Mouse (Mus musculus): ENCODE measurements around the gene Xylt1.

Gene Xylt1

DNA sequence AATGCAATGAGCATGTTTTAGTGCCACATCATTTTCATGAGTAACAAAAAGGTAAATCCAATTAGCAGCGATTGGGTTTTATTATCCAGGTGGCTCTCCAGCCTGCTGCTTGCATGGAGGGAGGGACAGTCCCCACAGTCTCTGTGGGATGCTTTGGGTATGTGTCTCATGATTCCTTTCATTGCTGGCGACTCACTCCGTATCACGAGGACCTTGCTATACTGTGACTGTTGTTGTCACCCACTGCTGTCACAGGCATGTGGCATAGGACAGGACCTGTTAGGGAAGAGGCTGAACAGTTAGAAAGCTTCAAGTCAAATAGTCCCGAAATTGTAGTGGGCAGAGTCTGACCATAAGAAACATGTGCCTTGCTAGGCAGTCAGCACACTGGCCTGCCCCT, 234.1 kb downstream of the Xylt1 start:
- DNase-seq (ENCODE audit: low spot score): no peak

DNA sequence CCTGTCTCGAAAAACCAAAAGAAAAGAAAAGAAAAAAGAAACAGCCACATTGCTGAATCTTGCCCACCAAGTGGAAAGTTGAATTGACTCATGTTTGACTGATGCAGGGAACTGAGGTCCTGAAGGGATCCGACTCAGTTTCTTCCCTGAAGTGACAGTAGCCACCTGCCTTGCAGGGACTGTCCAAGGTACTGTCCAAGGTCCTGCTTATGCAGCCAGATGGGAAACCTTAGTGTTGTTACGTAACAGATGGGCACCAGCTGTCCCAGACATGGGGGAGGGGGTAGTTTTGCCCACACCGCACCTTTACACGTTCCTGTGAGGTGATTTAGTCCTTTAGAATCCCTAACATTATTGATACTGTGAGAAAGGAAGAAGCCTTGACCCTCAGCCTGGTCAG, 235.5 kb downstream of the Xylt1 start:
- DNase-seq (ENCODE audit: low spot score): no peak

GRCm38 (mm10) chr7:117618715-117619150, 238.0 kb downstream of the Xylt1 start:
- no peak for DNase-seq (ENCODE audit: low spot score)

DNA sequence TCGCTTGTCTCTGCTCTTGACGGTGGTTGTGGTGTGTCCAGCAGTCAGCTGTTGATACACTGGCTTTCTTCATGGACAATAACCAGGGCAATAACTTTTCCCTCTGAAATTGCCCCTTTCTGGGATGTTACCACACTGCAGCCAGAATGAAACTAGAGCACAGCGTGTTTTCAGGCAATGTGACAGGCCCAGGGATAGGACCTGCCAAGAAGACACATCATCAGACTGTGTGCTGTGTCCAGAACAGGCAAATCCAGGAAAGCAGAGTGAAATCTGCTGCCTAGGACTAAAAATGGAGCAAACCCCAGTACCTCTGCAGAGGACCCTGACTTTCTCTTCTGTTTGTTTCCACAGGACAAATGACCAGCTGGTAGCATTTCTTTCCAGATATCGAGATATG, 240.8 kb downstream of the Xylt1 start:
- no peak for DNase-seq (ENCODE audit: low spot score)

- DNase-seq (ENCODE audit: low spot score): no peak
Measured at GRCm38 (mm10) chr7:117622769-117623168, 242.0 kb downstream of the Xylt1 start.

DNA sequence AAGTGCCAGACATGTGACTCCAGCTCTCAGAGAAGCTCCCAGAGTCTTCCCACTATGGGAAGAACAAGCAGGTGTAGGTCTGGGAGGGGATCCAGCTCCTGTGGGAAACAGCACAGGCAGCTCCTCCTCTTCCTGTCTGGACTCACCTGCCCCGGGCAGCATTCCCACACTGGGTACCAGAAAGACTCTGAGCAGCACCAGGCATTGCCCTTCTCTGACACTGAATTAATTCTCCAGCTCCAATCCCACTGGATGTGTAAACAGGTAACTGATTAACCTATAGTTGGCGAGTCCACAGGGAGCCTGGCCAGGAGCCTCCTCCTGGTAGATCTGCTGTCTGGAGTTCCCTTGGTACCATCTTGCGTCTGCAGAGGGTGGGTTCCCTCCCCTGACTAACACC, 248.0 kb downstream of the Xylt1 start:
- DNase-seq (ENCODE audit: low spot score): no peak

DNA sequence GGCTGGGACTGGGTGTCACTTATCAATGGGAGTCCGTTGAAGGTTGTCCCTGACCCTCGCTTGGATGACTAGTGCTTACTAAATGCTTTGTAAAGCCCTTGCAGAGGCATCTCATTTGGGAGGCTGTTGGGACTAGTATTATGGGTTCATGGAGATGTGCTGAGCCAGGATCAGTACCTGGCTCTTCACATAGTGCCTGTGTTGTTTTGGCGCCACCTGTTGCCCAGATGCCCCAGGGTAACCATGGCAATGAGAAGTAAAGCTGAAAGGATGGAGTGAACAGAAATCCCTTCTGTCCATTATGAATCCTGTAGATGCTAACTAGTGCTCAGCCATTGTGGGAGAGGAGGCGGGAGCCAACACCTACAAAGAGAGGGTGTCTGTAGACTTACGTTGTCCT, 249.9 kb downstream of the Xylt1 start:
- DNase-seq (ENCODE audit: low spot score): no peak

DNA sequence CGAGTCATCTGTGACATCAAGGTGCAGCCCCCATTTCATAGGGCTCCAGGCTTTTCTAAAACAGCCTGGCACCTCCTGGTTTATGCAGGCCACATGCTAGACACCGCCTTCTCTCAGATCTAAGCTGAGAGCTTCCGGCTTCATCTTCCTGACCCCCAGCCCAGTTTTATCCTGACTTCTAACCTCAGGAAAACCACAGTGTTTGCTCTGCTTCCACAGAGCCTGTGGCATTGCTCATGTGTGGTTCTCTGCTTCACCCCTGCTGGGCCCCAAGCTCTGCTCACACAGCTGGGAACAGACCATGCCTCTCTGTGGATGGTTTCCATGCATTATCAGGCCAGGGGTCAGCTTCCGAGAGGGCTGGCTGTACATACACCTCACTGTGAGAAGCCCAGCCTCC, 254.8 kb downstream of the Xylt1 start:
- DNase-seq (ENCODE audit: low spot score): no peak

DNA sequence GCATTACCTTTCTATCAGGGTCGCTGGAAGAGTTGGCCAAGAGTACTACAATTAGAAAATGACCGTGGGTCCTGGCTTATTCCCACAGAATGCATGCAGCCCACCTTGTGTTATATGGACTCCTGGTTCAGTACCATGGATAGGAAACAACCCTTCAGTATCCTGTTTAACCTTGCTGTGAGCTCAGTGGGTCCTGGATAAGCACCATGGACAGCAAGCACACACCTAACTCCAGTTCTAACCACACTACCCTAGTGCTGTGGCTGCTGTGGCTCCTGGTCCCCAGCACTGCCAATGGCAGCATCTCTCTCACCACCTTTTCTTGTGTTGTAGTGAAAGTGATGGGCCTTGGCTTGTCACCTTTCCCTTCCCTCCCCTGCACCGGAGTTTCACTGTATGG, 255.9 kb downstream of the Xylt1 start:
- no peak for DNase-seq (ENCODE audit: low spot score)

GRCm38 (mm10) chr7:117637997-117638396, 257.2 kb downstream of the Xylt1 start:
- DNase-seq (ENCODE audit: low spot score): no peak

- no peak for DNase-seq (ENCODE audit: low spot score)
Measured at GRCm38 (mm10) chr7:117652637-117653036, 271.9 kb downstream of the Xylt1 start.

DNA sequence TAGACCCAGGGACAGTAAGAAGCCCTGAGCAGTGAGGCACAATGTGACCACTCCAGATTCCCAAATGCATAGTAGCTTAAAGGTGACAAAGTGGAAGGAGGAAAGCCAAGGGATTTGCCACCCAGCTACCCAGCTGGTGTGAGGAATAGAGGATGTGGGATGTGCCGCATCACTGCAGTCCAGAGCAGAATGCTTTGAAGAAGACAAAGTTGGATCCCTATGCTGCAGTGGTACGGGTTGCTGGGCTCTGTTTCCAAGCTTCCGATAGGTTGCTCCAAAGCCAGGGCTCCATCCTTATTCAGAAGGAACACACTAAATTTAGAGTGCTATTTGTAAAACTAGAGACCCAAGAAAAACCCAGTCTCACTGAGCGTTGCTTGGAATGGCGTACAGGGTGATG, 275.0 kb downstream of the Xylt1 start:
- DNase-seq (ENCODE audit: low spot score): no peak

GRCm38 (mm10) chr7:117658180-117658579, 277.4 kb downstream of the Xylt1 start:
- DNase-seq (ENCODE audit: low spot score): no peak

DNA sequence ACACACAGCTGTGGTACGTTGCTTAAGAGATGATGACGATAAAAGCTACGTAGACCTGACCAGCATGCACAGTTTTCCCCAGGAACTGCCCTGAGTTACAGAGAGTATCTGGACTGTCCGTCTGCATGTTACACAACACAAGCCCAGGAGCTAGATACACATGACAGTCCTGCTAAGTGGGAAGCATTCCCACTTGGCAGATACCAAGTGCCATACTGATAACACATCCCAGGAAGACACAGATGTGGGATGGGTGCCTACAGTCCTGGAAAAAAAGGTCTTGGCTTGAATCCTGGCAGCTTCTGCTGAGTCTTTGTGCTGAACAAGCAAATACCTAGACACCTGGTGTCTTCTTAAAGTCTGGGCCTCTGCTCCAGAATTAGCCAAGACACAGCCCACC, 278.0 kb downstream of the Xylt1 start:
- DNase-seq (ENCODE audit: low spot score): no peak

GRCm38 (mm10) chr7:117667286-117667685, 286.5 kb downstream of the Xylt1 start:
- DNase-seq (ENCODE audit: low spot score): no peak

DNA sequence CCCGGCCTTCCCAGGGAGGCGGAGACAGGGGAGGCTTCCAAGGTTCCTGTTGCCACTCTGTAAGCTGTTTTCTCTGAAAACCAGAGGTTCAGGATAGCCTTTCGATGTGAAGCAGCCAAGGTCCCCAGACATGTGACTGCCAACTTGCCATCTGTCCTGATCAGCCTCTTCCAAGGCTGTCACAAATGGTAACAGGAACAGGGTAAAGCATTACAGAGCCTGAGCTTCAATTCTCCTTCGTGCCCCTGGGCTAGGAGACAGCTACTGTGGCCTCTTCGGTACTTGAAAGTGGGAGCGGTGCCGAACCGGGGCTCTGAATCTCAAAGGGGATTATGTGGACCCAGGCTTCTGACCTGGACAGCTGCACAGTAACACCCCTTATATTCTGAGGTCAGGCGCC, 287.4 kb downstream of the Xylt1 start:
- DNase-seq (ENCODE audit: low spot score): no peak

- DNase-seq (ENCODE audit: low spot score): no peak
Measured at GRCm38 (mm10) chr7:117672121-117672591, 291.4 kb downstream of the Xylt1 start.

DNA sequence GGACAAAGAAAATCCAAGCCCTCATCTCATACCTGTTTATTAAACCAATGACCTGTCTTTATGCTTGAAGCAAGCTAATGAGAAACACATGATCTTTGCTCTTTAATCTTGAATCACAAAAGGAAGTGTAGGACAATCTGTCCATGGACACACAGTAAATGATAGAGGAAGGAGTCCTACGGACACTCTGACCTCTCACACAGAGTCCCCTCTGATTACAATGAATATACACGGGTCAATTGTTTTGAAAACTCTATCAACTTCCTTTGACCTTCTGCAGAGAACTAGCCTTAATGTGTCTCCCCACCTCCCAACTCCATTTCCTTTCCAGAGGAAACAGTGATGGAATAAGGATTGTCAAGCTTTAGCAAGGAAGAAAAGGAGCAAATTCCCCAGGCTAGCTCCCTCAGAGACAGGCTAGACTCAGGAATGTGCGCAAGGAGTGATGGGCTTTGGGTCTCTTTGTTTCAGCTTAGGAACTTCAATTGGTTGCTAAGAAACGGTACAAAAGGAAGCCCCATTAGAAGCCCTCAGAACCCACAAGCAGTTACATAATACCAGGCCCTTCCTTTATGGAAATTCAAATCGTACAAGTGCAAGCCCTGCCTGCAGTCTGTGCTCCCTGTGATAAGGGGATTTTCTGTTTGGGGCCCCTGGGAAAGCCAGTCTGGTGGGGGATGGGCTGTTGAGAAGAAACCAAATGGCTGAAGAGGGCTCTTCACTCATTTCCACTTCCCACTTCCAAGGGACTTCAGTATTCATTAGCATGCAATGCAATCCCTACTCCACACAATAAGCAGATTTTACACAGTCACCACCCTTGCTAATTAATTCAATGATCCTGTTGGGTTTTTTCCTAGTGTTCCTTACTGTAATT, 305.6 kb downstream of the Xylt1 start:
- no peak for DNase-seq (ENCODE audit: low spot score)

- no peak for DNase-seq (ENCODE audit: low spot score)
Measured at GRCm38 (mm10) chr7:117686997-117687302, 306.2 kb downstream of the Xylt1 start.

- no peak for DNase-seq (ENCODE audit: low spot score)
Measured at GRCm38 (mm10) chr7:117695612-117696011, 314.8 kb downstream of the Xylt1 start.

GRCm38 (mm10) chr7:117697681-117698080, 316.9 kb downstream of the Xylt1 start:
- no peak for DNase-seq (ENCODE audit: low spot score)

- DNase-seq (ENCODE audit: low spot score): no peak
Measured at GRCm38 (mm10) chr7:117698551-117699114, 317.9 kb downstream of the Xylt1 start.

DNA sequence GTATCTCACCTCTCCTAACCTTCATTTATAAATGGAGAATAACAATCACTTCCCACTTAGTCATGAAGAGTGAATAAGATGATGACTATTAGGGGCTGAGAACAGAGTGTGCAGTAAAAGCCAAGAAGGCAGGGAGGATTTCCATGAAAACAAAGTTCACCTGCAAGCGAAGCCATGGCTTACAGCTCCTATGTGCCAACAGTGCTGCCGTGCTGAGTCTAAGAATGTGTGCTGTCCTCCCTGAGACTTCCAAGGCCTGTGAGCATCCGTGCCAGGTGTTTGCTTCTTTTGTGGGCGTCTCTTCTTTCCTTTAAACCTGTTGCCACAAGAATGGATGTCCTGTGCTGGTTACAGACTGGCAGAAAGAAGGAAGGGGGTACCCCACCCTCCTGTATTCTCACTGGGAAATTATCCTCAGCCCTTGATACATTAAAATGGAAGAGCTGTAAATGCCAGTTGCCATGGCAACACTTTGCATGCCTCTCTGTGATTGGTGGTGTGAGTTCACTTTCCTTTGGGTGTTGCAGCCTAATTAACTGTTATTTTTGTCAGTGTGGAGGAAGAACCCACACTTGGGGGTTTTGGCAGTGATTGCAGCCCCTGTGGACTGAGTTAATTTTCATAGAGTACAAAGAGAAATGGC, 318.7 kb downstream of the Xylt1 start:
- DNase-seq (ENCODE audit: low spot score): no peak
